Mouse (Mus musculus) CH12.LX (cell line): Measurements from ENCODE around the gene Nrxn3. TPM values are rescaled to one million over a fixed set of nuclear protein-coding genes. Genes with fewer than 3 reads are reported as not detected.

Source experiments
- DNase-seq: peaks from one replicate; pipeline ENCODE4 v3.0.0-alpha.2; 2013; ENCODE audit errors: extremely low read depth
- H3K27ac ChIP-seq: 2 replicates; pipeline ENCODE4 v1.5.1; 2012; ENCODE audit warnings: low read depth, mild to moderate bottlenecking, control low read depth, moderate library complexity; ENCODE audit not compliant: insufficient read depth
- H3K27me3 ChIP-seq: replicated peaks from 2 replicates; pipeline ENCODE3; 2012; ENCODE audit warnings: inconsistent platforms
- H3K36me3 ChIP-seq, 2 experiments: replicated peaks in 1 of 2; 2 replicates each; pipeline versions ENCODE3 to v1.6.1; 2012; ENCODE audit warnings: inconsistent platforms in 1 of 2, low read length in 1 of 2, mild to moderate bottlenecking in 1 of 2, mixed read lengths in 1 of 2, moderate library complexity in 1 of 2; ENCODE audit not compliant: control insufficient read depth in 1 of 2, insufficient read depth in 1 of 2
- H3K4me1 ChIP-seq, 2 experiments: 2 replicates each; pipeline ENCODE4 v1.6.1; 2012; ENCODE audit warnings: inconsistent platforms in 1 of 2, moderate library complexity in 1 of 2; ENCODE audit not compliant: insufficient read depth in 2 of 2, control insufficient read depth in 1 of 2
- H3K4me2 ChIP-seq: 2 replicates; pipeline ENCODE4 v1.6.1; 2012; ENCODE audit warnings: low read depth, mild to moderate bottlenecking, control low read depth; ENCODE audit not compliant: poor library complexity, insufficient read depth, severe bottlenecking
- H3K4me3 ChIP-seq, 3 experiments: fragments of 150-350 bp in 1 of 3; sonication (generic) in 1 of 3; replicated peaks in 1 of 3; 2 replicates each; pipeline versions ENCODE3 to v1.5.1; 2011 to 2012; ENCODE audit warnings: low read depth in 2 of 3, low read length in 2 of 3, mild to moderate bottlenecking in 2 of 3, moderate library complexity in 2 of 3, control low read depth in 1 of 3, improper control_type of control experiment in 1 of 3, inconsistent platforms in 1 of 3, mixed read lengths in 1 of 3; ENCODE audit not compliant: poor library complexity in 1 of 3
- H3K79me2 ChIP-seq: replicated peaks from 2 replicates; pipeline ENCODE4 v1.6.1; 2012; ENCODE audit warnings: mild to moderate bottlenecking, moderate library complexity; ENCODE audit not compliant: control insufficient read depth, poor library complexity, insufficient read depth, severe bottlenecking; ENCODE audit errors: extremely low read depth
- H3K9ac ChIP-seq: 2 replicates; pipeline ENCODE4 v1.6.1; 2012; ENCODE audit warnings: low read depth, mild to moderate bottlenecking, control low read depth, moderate library complexity; ENCODE audit not compliant: insufficient read depth
- H3K9me3 ChIP-seq: replicated peaks from 2 replicates; pipeline ENCODE3; 2012; ENCODE audit warnings: low read length, inconsistent platforms, mixed read lengths
- CTCF ChIP-seq, 2 experiments: IDR thresholded peaks in 1 of 2; conservative IDR thresholded peaks in 1 of 2; 2 replicates each; pipeline ENCODE4 v1.5.1; 2011 to 2012; ENCODE audit warnings: low read depth in 2 of 2, low read length in 2 of 2, improper control_type of control experiment in 1 of 2, inconsistent platforms in 1 of 2, mild to moderate bottlenecking in 1 of 2, moderate library complexity in 1 of 2
- E2F4 ChIP-seq: IDR thresholded peaks from 2 replicates; pipeline ENCODE4 v1.6.1; 2011; ENCODE audit warnings: low read depth, low read length, improper control_type of control experiment; ENCODE audit not compliant: insufficient replicate concordance
- ELF1 ChIP-seq: IDR thresholded peaks from 2 replicates; pipeline ENCODE4 v1.6.1; 2014; ENCODE audit warnings: low read depth, mild to moderate bottlenecking, inconsistent platforms, low read length, improper control_type of control experiment
- EP300 ChIP-seq: IDR thresholded peaks from 2 replicates; pipeline ENCODE4 v1.6.1; 2011; ENCODE audit warnings: low read length, improper control_type of control experiment
- GABPA ChIP-seq: IDR thresholded peaks from 2 replicates; pipeline ENCODE4 v1.6.1; 2012; ENCODE audit warnings: low read depth, low read length, improper control_type of control experiment, inconsistent platforms; ENCODE audit not compliant: insufficient replicate concordance
- HCFC1 ChIP-seq: IDR thresholded peaks from 2 replicates; pipeline ENCODE4 v1.6.1; 2012; ENCODE audit warnings: low read depth, mild to moderate bottlenecking, inconsistent platforms, low read length, improper control_type of control experiment
- JUN ChIP-seq: IDR thresholded peaks from 2 replicates; pipeline ENCODE4 v1.6.1; 2011; ENCODE audit warnings: low read depth, mild to moderate bottlenecking, low read length, improper control_type of control experiment, moderate library complexity; ENCODE audit not compliant: insufficient read depth
- JUND ChIP-seq: conservative IDR thresholded peaks from 2 replicates; pipeline ENCODE4 v1.6.1; 2011; ENCODE audit warnings: low read depth, low read length, improper control_type of control experiment
- MAFK ChIP-seq: IDR thresholded peaks from 2 replicates; pipeline ENCODE4 v1.6.1; 2011; ENCODE audit warnings: low read length, improper control_type of control experiment; ENCODE audit not compliant: insufficient replicate concordance
- MAX ChIP-seq: IDR thresholded peaks from 2 replicates; pipeline ENCODE4 v1.6.1; 2011; ENCODE audit warnings: low read length, improper control_type of control experiment
- MAZ ChIP-seq: IDR thresholded peaks from 2 replicates; pipeline ENCODE4 v1.6.1; 2012; ENCODE audit warnings: low read depth, mild to moderate bottlenecking, inconsistent platforms, low read length, improper control_type of control experiment, moderate library complexity
- MEF2A ChIP-seq: IDR thresholded peaks from 2 replicates; pipeline ENCODE4 v1.6.1; 2014; ENCODE audit warnings: low read depth, mild to moderate bottlenecking, inconsistent platforms, low read length, improper control_type of control experiment, borderline replicate concordance
- MYC ChIP-seq: IDR thresholded peaks from 2 replicates; pipeline ENCODE4 v1.6.1; 2011; ENCODE audit warnings: low read depth, mild to moderate bottlenecking, improper control_type of control experiment, low read length
- NELFE ChIP-seq: IDR thresholded peaks from 2 replicates; pipeline ENCODE4 v1.6.1; 2011; ENCODE audit warnings: low read depth, low read length, improper control_type of control experiment
- PAX5 ChIP-seq: IDR thresholded peaks from 2 replicates; pipeline ENCODE4 v1.6.1; 2012; ENCODE audit warnings: low read length, inconsistent platforms, mixed read lengths
- POLR2AphosphoS2 ChIP-seq: IDR thresholded peaks from 2 replicates; pipeline ENCODE4 v1.6.1; 2011; ENCODE audit warnings: low read depth, low read length, improper control_type of control experiment
- RAD21 ChIP-seq: IDR thresholded peaks from 2 replicates; pipeline ENCODE4 v1.6.1; 2011; ENCODE audit warnings: low read depth, mild to moderate bottlenecking, low read length, improper control_type of control experiment, moderate library complexity
- SIN3A ChIP-seq: IDR thresholded peaks from 2 replicates; pipeline ENCODE4 v1.6.1; 2012; ENCODE audit warnings: low read length, improper control_type of control experiment, inconsistent platforms
- UBTF ChIP-seq: IDR thresholded peaks from 2 replicates; pipeline ENCODE4 v1.6.1; 2012; ENCODE audit warnings: low read depth, mild to moderate bottlenecking, inconsistent platforms, low read length, improper control_type of control experiment, moderate library complexity
- USF2 ChIP-seq: conservative IDR thresholded peaks from 2 replicates; pipeline ENCODE4 v1.6.1; 2011; ENCODE audit warnings: low read depth, low read length, improper control_type of control experiment
- dilution Hi-C: fragments of 300-500 bp; cut with MboI; formaldehyde crosslinking; loops from 2 replicates; pipeline ENCODE4 v1.14.3; 2020; ENCODE audit warnings: low sequenced_read_pairs; ENCODE audit not compliant: extremely low pct_unique_long_range_greater_than_20kb, extremely low pct_ligation_motif_present
- in situ Hi-C: fragments of 300-500 bp; cut with MboI; formaldehyde crosslinking; loops from 3 replicates; pipeline ENCODE4 v1.14.3; 2019; ENCODE audit warnings: low sequenced_read_pairs, low pct_ligation_motif_present, low pct_unique_long_range_greater_than_20kb, mixed read lengths
- polyA plus RNA-seq: library from polyadenylated mRNA; unstranded; fragments of >175 nt; gene quantifications from 2 replicates; pipeline ENCODE4 v1.2.1, GENCODE M21; 2012; ENCODE audit warnings: low read depth; ENCODE audit not compliant: insufficient read length
- total RNA-seq, 2 experiments: library from RNA; depleted of rRNA; stranded (reverse); fragments of 300-350 nt in 1 of 2; fragments of >200 nt in 1 of 2; gene quantifications; 2 replicates each; pipeline ENCODE4 v1.2.3; 2012 to 2014

The Nrxn3 gene
- total and polyA plus RNA-seq, 3 experiments = 0.04 to 0.17 (median 0.09) TPM

DNA sequence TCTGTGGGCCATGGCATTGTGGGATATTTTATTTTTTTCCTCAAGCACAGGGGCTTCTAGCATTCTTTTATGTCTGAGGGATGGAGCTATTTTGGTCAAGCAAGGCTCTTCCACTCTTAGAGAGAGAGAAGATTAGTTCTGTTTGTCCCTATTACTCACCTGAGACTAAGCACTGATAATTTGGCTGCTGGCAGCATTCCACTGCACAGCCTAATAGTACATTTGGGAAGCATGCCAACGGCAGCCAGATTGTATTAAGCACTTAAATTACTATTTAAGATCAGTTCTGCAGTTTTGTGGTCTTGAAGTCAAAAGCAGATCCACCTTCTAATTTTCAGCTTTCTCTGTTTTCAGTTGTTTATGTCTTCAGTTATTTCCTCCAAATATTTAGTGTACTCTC is 1580.0 kb downstream of the Nrxn3 start:
- no peak overlapping the region for H3K4me2 ChIP-seq
- dilution Hi-C loops = no loop called here
- no peak overlapping the region for H3K27ac ChIP-seq
- H3K27me3 ChIP-seq = no peaks in the 10 kb centered on the region
- no peak for DNase-seq
- no peaks in the 10 kb centered on the region for H3K4me1 ChIP-seq
- no peak for TF ChIP-seq EP300
- no peak for TF ChIP-seq ELF1
- TF ChIP-seq GABPA = no peak
- no peak for TF ChIP-seq MAFK
- TF ChIP-seq CTCF (conservative IDR thresholded peaks at IDR 0.05 in 1 of 2, IDR thresholded peaks at IDR 0.05 in 1 of 2; ENCODE audit: low read depth in 2 of 2, low read length in 2 of 2) = no peak
- no peak for TF ChIP-seq HCFC1
- TF ChIP-seq E2F4 = no peak
- no peak for TF ChIP-seq UBTF
- no peak for TF ChIP-seq SIN3A
- no peak for TF ChIP-seq MEF2A
- no peak for TF ChIP-seq POLR2AphosphoS2
- TF ChIP-seq USF2 = no peak
- TF ChIP-seq MYC = no peak
- TF ChIP-seq JUND = no peak
- TF ChIP-seq JUN = no peak
- no peak for TF ChIP-seq NELFE
- TF ChIP-seq MAX = no peak
- no peak for TF ChIP-seq MAZ
- no peak for TF ChIP-seq RAD21
- TF ChIP-seq, all 38 proteins: peak for 0
- in situ Hi-C loops = no loop called here
- Histone ChIP-seq H3K79me2 (no peaks in the 10 kb centered on the region), H3K4me3 (no peak overlapping the region), H3K9ac (no peak overlapping the region), H3K9me3 (no peaks in the 10 kb centered on the region), H3K36me3 (no peaks in the 10 kb centered on the region)

DNA sequence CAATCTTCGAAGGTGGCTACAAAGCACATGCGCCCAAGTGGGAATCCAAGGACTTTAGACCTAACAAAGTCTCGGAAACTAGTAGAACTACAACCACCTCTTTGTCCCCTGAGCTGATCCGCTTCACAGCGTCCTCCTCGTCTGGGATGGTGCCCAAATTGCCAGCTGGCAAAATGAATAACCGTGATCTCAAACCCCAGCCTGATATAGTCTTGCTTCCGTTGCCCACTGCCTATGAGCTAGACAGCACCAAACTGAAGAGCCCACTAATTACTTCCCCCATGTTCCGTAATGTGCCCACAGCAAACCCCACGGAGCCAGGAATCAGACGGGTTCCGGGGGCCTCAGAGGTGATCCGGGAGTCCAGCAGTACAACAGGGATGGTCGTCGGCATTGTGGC is 1609.1 kb downstream of the Nrxn3 start:
- no peak overlapping the region for H3K4me2 ChIP-seq
- DNase-seq = no peak
- in situ Hi-C loops = no loop called here
- H3K36me3 ChIP-seq = no peaks in the 10 kb centered on the region
- H3K9me3 ChIP-seq = no peaks in the 10 kb centered on the region
- H3K27me3 ChIP-seq = no peaks in the 10 kb centered on the region
- TF ChIP-seq MYC = no peak
- no peak for TF ChIP-seq SIN3A
- TF ChIP-seq POLR2AphosphoS2 = no peak
- TF ChIP-seq PAX5 = no peak
- TF ChIP-seq MAX = no peak
- H3K4me1 ChIP-seq = no peaks in the 10 kb centered on the region
- no peak overlapping the region for H3K9ac ChIP-seq
- dilution Hi-C loops = no loop called here
- H3K27ac ChIP-seq = no peak overlapping the region
- H3K4me3 ChIP-seq = no peak overlapping the region
- H3K79me2 ChIP-seq = no peaks in the 10 kb centered on the region
